Mouse (Mus musculus): ENCODE data around the gene Ddx46.

The Ddx46 gene

DNA sequence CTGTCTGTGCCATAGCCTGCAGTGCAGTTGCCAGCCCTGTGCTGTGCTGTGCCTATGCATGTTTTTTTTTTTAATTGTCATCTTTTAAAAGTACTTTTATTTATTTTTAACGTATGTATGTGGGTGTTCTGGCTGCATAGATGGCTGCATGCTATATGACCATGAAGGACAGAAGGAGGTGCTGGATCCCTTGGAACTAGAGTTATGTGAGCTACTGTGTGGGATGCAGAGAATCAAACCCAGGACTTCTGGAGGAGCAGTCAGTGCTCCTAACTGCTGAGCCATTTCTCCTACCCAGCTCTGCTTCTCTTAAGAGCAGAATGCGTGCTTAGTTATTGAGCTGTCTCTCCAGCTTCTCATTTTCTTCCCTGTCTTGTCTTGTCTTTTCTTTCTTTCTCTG is 87.2 kb downstream of the Ddx46 start:
- DNase-seq (ENCODE audit: low spot score), result no peak

DNA sequence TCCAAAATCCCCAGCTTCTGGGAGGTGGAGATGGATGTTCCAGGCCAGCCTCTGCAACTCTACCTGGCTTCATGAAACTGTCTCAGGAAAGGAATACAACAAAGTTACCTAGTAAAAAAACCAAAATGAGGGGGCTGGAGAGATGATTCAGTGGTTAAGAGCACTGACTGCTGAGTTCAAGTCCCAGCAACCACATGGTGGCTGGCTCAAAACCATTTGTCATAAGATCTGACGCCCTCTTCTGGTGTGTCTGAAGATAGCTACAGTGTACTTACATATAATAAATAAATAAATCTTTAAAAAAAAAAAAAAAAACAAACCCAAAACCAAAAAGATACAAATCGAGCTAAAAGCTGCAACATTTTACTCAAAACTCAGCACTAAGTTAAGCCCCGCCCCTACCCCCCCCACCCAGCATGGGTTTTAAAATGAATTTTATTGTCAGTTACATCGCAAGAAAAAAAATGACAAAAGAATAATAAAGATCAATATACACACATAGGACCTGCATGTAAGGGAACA is 91.8 kb downstream of the Ddx46 start:
- DNase-seq (ENCODE audit: low spot score), result no peak

DNA sequence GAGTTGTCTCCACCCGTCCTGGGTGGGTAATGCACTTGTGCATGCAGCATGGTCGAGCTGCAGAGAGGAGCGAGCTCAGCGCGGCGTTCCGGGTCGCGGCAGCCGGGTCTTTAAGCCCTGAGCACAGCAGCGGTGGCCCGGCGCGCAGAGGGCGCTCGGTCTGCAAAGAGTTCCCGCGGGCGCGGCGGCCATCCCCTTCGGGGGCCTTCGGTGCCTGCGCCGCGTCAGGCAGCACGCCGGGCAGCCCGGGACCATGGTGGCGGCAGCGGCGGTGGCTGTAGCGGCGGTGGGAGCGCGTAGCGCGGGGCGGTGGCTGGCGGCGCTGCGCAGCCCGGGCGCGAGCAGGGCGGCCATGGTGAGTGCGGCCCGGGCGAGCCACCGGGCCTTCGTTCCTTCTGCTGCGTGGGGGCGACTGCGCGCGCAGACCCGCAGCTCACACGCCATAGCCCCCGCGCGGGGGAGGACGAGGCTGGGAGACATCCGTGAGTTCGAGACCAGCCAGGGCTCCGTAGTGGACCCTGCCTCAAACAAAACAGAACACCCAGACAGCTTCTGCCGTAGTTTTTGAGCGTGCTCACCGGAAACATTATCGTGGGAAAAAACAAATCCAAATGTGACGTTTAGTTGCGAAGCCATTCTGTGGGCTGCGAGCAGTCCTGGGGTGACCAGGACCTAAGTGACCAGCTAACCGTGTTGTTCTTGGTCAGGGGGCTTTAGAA is 92.5 kb downstream of the Ddx46 start, which contains the start of gene Pcbd2:
Gene Pcbd2 (plus strand): TSS at position 249 of the 719 bp plus-strand sequence.
- peak; percentile 90 for DNase-seq (ENCODE audit: low spot score)

DNA sequence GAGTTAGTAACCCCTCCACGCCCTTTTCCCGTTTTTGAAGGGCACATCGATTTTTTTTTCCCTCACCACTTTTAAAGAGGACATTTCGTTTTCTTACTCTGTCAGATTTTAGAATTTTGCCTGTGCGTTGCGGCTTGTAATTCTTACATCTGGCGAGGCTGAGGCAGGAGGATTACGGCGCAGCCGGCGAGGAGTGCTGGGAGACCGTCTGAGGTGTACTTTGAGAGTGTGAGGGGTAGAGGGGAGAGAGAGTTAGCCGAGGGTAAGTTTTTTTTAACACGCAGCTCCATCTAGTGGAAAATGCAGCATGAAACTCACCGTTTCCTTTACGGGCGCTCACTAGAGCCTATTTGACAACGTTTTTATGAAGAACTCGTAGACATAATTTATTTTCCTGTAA is 93.0 kb downstream of the Ddx46 start:
- peak; percentile 71 for DNase-seq (ENCODE audit: low spot score)

DNA sequence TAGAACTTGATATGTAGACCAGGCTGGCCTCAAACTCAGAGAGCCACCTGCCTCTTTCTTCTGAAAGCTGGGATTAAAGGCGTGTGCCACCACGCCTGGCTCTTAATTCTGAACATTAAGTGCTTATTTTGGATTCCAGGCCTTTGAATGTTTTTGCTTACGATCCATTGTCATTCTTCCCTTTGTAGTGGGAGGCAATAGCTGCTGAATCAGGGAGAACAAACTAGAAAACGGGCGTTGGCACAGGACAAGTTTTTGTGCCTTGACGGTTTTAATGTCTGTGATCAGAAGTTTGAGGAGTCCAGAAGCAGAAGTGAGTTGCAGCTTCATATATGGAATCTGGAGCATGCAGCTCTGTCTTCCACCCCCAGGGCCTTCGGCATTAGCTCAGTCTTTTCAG is 95.9 kb downstream of the Ddx46 start:
- no peak for DNase-seq (ENCODE audit: low spot score)

Data from testis, postnatal 10 days (tissue).